Mouse (Mus musculus): ENCODE measurements at regions not wholly inside any gene's neighbourhood (a gene's known extent, or its start where the extent isn't known, plus 50 kb on each side); places are given as distances from the start of the nearest gene placed in this dataset.

DNA sequence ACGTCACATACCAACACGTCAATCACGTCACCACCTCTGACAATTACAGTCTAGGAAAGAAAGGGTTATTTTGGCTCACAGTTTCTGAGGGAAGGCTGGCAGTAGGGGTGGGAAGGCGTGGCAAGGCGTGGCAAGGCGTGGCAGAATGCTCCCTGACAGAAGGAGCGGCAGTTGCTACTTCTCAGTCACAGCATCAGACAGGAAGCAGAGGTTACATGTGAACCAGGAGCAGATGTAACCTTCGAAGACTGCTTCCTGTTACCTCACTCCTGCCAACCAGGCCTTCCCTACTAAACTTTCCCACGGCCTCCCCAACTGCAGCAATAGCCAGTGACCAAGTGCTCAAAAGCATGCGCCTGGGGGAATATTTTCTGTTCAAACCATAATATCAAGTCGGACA is 240.9 kb upstream of the Stt3b start:
- no peak for DNase-seq

- DNase-seq, result no peak
These were observed 241.3 kb upstream of the Stt3b start for GRCm38 (mm10) chr9:115551501-115551900.

DNA sequence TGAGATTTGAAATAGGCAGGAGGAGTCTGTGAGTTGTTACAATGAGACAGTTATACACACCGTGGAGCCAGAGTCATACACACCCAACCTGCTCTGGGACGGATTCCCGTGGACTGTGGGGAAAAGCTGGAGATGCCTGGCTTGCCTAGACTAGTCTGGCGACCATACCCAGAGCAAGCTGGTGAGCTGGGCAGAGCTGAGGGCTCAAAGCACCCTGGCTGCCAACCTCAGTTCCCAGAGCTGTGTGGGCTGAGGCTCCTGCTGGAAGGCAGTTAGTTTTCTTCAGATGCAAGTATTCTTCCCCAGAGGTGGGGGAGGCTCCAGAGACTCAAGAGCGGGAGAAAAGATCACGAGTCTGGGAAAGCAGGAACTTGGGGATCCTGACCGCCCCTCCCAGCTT is 247.9 kb upstream of the Stt3b start:
- no peak for DNase-seq

GRCm38 (mm10) chr9:115559521-115559920 is 249.3 kb upstream of the Stt3b start:
- DNase-seq, result no peak

GRCm38 (mm10) chr9:115561207-115561606 is 251.0 kb upstream of the Stt3b start:
- peak in 1 of 2 experiments; percentile 18 for DNase-seq

DNA sequence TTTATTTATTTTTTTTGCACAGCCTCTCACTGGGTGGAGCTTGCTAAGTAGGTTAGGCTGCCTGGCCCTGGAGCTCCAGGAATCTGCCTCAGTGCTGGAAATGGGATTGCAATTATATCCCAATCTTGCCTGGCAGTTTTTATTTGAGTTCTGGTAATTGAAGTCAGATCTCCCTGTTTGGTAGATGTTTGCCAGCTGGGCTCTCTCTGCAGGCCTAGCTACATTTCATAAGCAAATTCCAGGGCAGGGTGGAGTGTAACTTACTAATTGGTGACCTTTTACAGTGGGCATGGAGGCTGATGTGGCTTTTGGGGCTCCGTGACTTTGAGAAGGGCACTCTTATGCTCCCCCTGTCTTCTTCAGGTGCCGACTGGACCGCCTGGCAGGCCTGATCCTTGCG is 252.6 kb upstream of the Stt3b start:
- DNase-seq, result no peak

GRCm38 (mm10) chr9:115564366-115564765 is 254.1 kb upstream of the Stt3b start:
- no peak for DNase-seq

DNA sequence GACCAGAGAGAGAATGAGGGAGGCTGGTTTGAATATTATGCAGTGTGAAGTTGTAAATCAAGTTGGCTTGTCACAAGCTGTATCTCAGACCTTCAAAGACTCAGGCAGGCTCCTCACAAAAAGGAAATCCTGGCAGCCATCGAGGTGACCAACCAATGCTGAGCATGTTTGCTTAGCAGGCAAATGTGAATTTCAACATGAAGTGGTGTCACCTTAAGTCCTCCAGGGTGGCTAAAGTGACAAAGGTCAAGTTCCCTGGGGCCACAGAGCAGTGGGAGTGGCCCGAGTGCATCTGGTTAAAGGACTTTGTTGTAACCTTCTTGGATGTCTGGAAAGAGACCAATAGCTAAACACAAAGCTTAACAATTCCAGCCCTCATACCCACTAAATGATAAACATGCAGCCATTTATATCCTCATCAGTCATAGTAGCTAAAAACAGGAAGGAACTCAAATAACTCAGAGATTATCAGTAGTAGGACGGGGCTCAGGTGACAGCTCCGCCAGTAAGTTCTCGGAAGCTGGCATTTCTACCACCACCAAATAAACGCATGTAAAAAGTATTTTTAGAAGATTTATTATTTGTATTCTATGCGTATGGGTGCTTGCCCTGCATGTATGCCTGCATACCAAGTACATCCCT is 258.6 kb upstream of the Stt3b start:
- no peak for DNase-seq

- no peak for DNase-seq
These were observed 260.8 kb upstream of the Stt3b start for GRCm38 (mm10) chr9:115570998-115571397.

DNA sequence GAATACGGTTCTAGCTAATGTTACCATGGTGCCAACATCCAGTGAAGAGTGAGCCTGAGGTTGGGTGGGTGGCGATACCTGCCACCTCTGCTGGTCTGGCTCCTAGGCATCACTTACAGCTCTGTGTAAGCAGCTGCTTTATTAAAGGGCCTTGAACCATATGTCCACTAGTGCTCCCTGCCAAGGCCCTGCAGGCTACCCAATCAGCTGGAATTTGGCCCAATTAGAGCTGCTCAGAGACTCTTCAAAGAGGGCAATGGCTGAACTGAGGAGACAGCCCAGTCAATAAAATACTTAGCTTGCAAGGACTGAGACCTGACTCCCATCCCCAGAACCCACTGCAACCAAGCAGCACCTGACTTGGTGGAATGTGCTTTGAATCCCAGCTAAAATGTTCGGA is 270.9 kb upstream of the Stt3b start:
- no peak for DNase-seq

DNA sequence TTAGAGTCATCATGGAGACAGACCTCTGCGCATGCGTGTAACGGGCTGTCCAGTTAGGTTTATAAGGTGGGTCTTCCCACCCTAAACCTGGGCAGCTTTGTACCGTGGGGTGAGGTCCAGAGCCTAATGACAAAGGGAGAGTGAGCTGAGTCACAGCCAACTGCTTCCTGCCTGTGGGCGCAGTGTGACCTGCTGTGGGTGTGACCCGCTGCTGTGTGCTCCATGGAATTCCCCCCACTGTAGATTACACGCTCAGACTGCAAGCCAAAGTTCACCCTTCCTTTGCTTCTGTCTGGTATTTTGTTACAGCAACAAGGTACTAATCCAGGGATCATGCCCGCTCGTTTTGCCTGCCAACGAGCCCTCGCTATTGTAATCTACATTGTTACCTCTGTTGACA is 273.3 kb upstream of the Stt3b start:
- DNase-seq, result no peak

- no peak for DNase-seq
These were observed 274.7 kb upstream of the Stt3b start for GRCm38 (mm10) chr9:115584874-115585273.

DNA sequence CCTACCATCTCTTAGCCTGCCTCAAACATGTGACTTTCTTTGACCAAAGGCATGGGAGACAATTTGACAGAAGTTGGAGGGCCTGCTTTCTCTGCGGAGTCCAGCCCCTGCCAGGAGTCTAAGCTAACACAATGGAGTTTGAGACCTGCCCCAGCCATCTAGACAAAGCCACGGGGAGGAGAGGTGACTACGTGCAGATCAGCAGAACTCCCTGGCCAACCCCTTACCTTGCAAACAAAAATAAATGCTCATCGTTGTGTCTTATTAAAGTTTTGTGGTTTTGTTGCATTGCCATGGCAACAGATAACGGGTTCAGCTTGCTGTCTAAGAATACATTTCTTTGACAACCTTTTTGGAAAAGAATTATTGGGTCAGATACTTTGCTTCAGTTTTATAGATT is 282.2 kb upstream of the Stt3b start:
- DNase-seq, result no peak

- no peak for DNase-seq
These were observed 290.0 kb upstream of the Stt3b start for GRCm38 (mm10) chr9:115600228-115600627.

- no peak for DNase-seq
These were observed 290.6 kb upstream of the Stt3b start for GRCm38 (mm10) chr9:115600826-115601225.

GRCm38 (mm10) chr9:115602772-115603171 is 292.6 kb upstream of the Stt3b start:
- DNase-seq, result no peak

DNA sequence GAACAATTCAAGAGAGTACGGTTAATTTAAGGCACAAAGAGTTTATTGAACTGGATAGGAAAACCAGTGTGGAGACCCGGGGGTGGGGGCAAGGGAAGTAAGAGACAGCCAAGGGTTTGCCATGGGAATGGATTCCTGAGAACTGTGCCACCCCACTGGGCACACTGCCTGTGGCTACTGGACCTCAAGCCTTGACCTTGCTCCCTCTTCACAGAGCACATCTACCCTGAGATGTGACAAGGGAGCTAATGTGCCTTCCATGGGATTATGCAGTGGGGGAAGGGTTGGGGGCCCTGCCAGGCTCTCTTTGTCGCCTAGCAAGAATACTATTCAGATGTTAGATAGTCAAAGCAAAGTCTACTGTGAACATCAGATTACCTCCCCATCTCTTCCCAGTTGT is 294.2 kb upstream of the Stt3b start:
- no peak for DNase-seq

DNA sequence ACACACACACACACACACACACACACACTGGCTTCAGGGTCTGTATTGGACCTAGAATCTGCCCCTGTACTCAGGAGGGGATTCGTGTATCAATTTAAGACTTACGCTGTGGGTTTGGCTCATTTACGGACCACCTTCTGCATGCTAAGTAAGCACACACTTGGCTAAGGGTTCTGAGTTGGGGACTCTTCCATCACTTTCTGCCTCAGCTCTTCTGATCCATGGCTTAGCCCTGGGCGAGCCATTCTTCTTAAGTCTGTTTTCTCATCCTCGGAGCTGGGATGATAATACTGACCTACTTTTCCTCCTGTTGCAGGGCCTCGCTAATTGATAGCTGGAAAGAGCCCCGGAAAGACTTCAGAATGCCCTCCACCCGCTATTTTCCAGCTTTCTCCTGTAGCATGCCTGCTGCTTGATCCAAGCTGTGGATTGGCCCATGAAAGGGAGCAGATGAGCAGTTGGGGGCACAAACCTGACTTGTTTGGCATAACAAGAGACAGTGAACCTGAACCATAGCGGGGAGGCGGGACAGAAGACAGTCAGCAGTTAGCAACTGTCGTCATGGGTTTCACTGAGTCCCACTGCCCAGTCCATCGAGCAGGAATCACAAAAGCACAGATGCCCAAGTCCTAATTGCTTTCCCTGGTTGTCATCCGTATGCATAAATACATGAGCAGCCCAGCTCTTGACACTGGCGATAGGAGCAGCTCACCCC is 294.9 kb upstream of the Stt3b start:
- no peak for DNase-seq

- DNase-seq, result no peak
These were observed 297.7 kb upstream of the Stt3b start for GRCm38 (mm10) chr9:115607961-115608360.

- no peak for DNase-seq
These were observed 298.2 kb upstream of the Stt3b start for GRCm38 (mm10) chr9:115608377-115608776.

DNA sequence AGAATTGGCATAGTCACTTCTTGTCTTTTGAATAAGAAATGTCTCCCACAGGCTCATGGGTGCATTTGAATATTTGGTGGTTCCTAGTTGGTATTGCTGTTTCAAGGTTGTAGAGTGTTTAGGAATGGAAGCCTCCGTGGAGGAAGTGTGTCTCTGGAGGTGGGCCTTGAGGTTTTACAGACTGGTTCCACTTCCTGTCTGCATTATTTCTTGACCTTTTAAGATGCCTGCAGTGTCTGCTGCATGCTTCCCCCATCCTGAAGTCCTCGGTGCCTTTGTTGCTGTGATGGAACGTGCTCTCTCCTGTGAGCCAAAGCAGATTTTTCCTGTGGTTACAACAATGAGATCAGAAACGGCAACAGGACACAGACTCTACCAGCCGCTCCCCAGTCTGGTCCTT is 299.4 kb upstream of the Gadl1 start:
- DNase-seq, result peak in 1 of 2 experiments; percentile 22

GRCm38 (mm10) chr9:115611713-115612112 is 297.5 kb upstream of the Gadl1 start:
- peak in 1 of 2 experiments; percentile 24 for DNase-seq

DNA sequence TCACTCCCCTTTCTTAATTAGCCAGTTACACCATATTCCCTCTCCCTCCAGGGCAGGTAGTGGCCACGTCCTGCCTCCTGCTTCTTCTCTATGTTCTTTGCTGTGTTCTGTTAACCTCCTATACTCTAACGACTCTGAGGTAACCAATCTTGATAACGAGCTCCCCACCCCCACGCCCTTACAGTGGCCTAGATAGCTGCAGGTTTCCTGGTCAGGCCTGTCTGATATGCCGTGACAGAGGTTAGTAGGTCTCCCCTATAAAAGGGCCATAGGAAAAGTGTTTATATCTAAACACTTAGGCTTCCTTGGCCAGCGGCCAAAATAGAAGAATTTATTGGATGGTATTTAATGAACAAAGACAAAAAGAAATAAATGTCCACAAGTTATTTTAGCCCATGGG is 296.3 kb upstream of the Gadl1 start:
- no peak for DNase-seq

DNA sequence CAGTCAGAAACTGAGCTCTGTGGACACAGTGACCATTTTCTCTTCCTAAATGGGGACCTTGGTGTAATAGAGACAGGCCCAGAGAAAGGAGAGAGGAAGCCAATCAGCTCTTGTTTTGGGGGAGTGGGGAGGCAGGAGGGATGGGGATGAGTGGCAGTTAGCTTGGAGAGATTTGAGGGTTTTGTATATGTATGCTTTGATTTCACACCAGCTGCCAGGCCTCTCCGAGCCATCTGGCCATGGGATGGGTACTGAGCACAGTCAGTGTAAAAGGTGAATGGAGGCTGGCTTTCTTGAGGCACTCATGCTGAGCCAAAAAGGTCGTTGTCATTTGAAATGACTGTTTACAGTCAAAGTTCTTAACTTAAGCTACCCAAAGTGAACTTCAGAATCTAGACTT is 295.2 kb upstream of the Gadl1 start:
- no peak for DNase-seq

GRCm38 (mm10) chr9:115617909-115618308 is 291.3 kb upstream of the Gadl1 start:
- DNase-seq, result no peak

Measured in spleen, adult 18-20 months (tissue).